Mouse (Mus musculus): ENCODE results near the gene Sgms1. TPM values are rescaled to one million over a fixed set of nuclear protein-coding genes. Genes with fewer than 3 reads are reported as not detected.
"Not testable (repeated sequence)": the region's sequence is repeated elsewhere in the genome, so short reads cannot be mapped to it uniquely, and the experiment has no call there.

The Sgms1 gene
- total RNA-seq, 2 experiments from 2014 or later, result 44.9 to 48.3 TPM

GRCm38 (mm10) chr19:32329511-32329910 lies 60.0 kb downstream of the Sgms1 start:
- no peak for ATAC-seq (ENCODE audit: poor library complexity, severe bottlenecking)

DNA sequence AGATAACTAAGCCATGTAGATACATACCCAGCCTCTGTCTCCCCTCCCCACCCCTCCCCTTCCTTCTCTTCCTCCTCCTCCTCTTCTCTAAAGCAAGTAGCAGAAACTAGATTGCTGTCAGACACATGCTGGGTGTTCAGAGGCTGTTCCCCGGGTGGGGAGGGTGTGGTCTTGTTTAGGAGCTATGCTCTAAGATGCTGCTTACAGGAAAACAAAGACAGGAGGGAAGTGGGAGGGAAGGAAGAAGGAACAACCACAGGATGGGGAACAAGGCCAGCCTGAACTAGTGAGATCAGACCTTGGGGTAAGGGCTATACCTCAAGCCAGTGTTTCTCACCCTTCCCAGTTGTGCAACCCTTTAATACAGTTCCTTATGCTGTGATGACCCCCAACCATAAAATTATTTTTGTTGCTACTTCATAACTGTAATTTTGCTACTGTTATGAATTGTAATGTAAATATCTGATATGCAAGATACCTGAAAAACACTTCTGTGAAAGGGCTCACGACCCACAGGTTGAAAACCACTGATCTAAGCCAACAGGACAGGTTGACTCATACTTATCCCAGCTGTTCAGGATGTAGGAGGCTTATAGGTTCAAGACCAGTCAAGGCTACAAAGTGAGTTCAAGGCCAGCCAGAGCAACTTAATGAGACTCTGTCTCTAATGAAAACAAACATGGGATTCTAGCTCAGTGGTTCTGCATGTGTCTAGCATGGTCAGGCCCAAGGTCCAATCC lies 61.3 kb downstream of the Sgms1 start:
- ATAC-seq (ENCODE audit: poor library complexity, severe bottlenecking), result peak; percentile 72

GRCm38 (mm10) chr19:32326621-32327021 lies 62.9 kb downstream of the Sgms1 start:
- no peak for ATAC-seq (ENCODE audit: poor library complexity, severe bottlenecking)

- no peak for ATAC-seq (ENCODE audit: poor library complexity, severe bottlenecking)
These were observed 63.4 kb downstream of the Sgms1 start for GRCm38 (mm10) chr19:32326156-32326555.

- no peak for ATAC-seq (ENCODE audit: poor library complexity, severe bottlenecking)
These were observed 64.3 kb downstream of the Sgms1 start for GRCm38 (mm10) chr19:32325100-32325768.

DNA sequence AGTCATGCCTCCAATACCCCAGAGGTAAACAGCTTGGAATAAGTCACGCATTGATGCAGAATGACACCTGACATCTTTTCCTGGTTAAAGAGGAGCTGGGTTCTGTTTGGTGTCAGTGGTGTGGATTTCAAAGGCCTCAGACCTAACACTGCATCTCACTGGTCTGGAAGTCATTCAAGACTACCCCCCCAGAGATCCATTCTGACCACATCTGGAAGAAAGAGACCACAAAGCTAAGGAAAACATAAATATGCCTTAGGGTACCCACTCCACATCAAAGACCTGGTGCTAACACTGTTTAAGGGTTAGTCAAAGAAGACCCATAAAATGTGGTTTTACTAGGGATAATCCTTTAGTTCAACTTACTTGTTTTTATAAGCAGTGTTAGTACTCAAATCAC lies 65.0 kb downstream of the Sgms1 start:
- ATAC-seq (ENCODE audit: poor library complexity, severe bottlenecking), result no peak

GRCm38 (mm10) chr19:32323070-32323469 lies 66.4 kb downstream of the Sgms1 start:
- ATAC-seq (ENCODE audit: poor library complexity, severe bottlenecking), result no peak

- no peak for ATAC-seq (ENCODE audit: poor library complexity, severe bottlenecking)
These were observed 67.0 kb downstream of the Sgms1 start for GRCm38 (mm10) chr19:32322429-32323035.

DNA sequence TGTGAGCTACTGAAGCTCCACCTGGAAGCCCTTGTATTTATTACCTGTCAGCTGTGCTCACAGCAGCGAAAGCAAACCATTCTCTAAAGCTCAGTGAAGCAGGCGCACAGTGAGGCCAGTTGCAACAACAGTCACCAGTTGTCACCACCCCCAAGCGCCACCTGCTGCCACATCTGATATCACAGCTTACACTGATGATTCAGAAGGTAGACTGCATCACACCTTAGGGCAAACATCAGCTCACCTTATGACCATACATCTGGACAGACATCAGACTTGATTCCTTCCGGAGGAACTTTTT lies 69.2 kb downstream of the Sgms1 start:
- ATAC-seq (ENCODE audit: poor library complexity, severe bottlenecking), result peak; percentile 98

DNA sequence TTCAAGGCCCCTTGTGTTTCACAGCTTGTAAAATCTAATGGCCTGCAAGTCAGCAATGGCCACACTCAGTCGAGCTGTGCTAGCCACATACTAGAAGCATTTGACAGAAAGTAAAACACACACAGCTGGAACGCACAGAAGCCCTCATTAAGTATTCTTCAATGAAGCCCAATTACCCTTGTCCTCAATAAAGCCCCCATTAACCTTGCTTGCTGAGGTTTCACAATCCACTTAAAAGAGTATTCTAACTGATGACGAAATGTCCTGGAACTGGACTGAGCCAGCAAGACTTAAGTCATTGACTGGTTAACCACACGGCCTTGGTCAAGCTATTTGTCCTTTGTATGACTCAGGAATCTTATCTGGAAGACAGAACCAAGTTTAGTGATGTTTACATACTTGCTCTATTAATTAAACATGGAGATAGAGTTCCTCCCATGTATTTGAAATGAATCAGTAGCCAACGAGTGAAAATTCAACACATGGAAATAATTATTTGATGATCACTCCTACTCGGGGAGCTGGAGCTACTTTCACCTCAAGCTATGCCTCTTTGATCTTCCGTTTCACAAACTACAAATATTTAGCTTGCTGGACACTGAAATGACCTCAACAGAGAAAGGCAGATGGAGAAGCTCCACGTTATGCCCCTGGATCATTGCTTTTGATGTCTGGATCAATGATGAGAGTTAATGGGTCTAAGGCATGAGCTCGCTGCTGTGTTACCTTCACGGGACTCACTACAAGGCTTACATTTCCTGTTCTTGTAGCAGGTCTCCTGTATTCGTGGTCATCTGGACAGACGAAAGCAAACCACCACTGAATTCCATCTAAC lies 69.8 kb downstream of the Sgms1 start:
- peak; percentile 63 for ATAC-seq (ENCODE audit: poor library complexity, severe bottlenecking)

GRCm38 (mm10) chr19:32319057-32319456 lies 70.5 kb downstream of the Sgms1 start:
- ATAC-seq (ENCODE audit: poor library complexity, severe bottlenecking), result no peak

DNA sequence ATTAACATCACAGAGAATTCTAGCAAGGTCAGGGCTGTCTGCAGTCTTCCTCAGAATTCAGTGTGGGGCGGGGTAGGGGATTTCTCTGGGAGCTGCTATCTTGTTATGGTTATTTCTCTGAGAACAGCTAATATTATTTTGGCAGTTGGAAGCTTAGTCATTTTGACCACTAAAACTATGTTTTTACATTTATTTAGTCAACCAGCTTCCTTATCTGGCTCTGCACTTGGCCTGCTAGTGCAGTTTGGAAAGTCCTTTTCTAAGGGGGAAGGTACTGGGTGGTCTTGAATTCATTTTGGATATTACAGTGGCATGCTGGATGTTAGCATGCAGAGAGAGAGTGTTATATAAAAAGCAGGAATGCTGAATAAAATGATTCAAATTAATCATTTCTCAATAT lies 72.2 kb downstream of the Sgms1 start:
- ATAC-seq (ENCODE audit: poor library complexity, severe bottlenecking), result not testable (repeated sequence)

- no peak for ATAC-seq (ENCODE audit: poor library complexity, severe bottlenecking)
These were observed 76.2 kb downstream of the Sgms1 start for GRCm38 (mm10) chr19:32313304-32313703.

GRCm38 (mm10) chr19:32311762-32312161 lies 77.8 kb downstream of the Sgms1 start:
- ATAC-seq (ENCODE audit: poor library complexity, severe bottlenecking), result no peak

GRCm38 (mm10) chr19:32311063-32311462 lies 78.5 kb downstream of the Sgms1 start:
- ATAC-seq (ENCODE audit: poor library complexity, severe bottlenecking), result peak; percentile 81

GRCm38 (mm10) chr19:32310483-32310882 lies 79.0 kb downstream of the Sgms1 start:
- no peak for ATAC-seq (ENCODE audit: poor library complexity, severe bottlenecking)

- peak; percentile 83 for ATAC-seq (ENCODE audit: poor library complexity, severe bottlenecking)
These were observed 80.2 kb downstream of the Sgms1 start for GRCm38 (mm10) chr19:32309346-32309745.

DNA sequence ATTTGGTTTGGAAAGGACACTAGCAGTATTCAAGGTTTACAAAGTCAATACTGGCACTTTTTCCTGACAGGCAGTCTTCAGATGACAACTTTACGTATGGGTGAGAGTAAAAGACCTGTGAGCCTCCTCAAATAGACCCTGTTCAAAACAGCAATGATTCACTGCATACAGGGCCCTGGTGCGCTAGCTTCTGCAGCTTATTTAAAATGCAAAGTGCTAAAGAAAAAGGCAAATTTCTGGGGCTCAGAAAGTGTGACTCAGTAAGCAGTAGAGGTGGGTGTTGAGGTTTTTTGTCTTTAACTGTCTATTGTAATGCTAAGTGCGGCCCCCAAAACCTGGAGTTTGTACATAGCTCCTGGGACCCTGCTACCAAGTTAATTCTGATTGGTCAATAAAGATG lies 81.2 kb downstream of the Sgms1 start:
- no peak for ATAC-seq (ENCODE audit: poor library complexity, severe bottlenecking)

GRCm38 (mm10) chr19:32304898-32305297 lies 84.6 kb downstream of the Sgms1 start:
- ATAC-seq (ENCODE audit: poor library complexity, severe bottlenecking), result no peak

- peak; percentile 95 for ATAC-seq (ENCODE audit: poor library complexity, severe bottlenecking)
These were observed 85.3 kb downstream of the Sgms1 start for GRCm38 (mm10) chr19:32304008-32304873.

Measured in megakaryocyte, adult 5-6 weeks (primary cell).